7 mouse cellular contexts compared by ENCODE assay signal in the genomic region with DNA sequence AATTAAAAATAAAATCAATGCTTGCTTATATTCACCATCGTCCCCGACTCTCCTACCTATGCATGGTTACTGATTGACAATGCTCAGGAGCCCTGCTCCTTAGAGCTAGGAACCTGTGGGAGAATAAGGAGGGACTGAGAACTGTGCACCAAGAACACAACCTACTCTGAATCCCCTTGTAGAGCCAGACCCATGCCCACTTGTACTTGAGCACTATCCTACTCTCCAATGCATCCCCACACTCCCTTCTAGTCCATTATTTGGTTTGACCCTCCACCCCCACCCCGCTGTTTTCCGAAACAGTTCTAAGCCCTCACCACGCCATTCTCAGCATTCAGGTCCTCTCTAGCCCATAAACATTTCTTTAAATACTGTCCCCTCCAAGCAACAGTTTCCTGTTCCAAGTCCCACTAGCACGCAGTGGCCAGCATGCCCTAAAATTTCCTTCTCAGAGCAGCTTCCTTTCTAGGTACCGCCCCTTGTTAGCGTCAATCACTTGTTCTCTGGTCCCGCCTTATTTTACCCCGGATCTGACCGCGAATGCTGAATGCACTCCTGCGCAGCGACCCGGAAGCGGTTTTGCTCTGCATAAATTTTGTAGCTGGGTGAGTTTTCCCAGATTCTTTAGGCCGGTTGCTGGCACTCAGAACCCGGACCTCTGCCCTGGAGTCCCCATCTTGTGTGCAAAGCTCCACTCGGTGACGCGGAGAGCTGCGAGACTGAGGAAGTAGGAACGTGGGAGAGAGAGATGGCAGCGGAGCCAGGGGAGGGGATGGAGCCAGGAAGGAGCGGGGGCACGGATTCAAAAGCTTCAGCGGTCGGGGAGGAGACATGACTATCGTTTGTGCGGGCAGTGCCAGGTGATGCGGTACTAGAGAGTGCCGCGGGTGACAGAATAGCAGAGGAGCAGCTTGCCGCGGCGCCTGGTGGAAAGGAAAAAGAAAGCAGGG. TPM values are rescaled to one million over a fixed set of nuclear protein-coding genes. Genes with fewer than 3 reads are reported as not detected.
DNase-seq lines count a peak whose midpoint lies in the region; ATAC-seq lines count a peak whose summit lies in the region.

Gene Zfp160 (plus strand): TSS at position 522 of the 950 bp plus-strand sequence.

- peak within 1 kb of the TSS; percentile 82 for H3K27ac ChIP-seq in embryonic facial prominence, embryonic 11.5 days (replicated peaks; ENCODE audit: low read depth, low read length)
- H3K27ac ChIP-seq in limb, embryonic 10.5 days = peak within 1 kb of the TSS; percentile 92
- peak within 1 kb of the TSS; percentile 87 for H3K27ac ChIP-seq in midbrain, embryonic 13.5 days

- WGBS in embryonic facial prominence, embryonic 11.5 days = 6% methylated on average over 36 of the region's 36 CpGs
- 6% methylated on average over 36 of the region's 36 CpGs for WGBS in limb, embryonic 10.5 days
- WGBS in midbrain, embryonic 13.5 days = 5% methylated on average over 36 of the region's 36 CpGs

- DNase-seq in adrenal gland, postnatal 14 days = peak; percentile 93
- DNase-seq in embryonic facial prominence, embryonic 11.5 days (ENCODE audit: low spot score) = peak; percentile 94
- DNase-seq in kidney, adult 11 months = peak; percentile 92
- peak; percentile 82 for DNase-seq in limb, embryonic 10.5 days (ENCODE audit: low spot score)
- DNase-seq in spleen, adult 12 weeks (ENCODE audit: low spot score) = peak; percentile 70

- H3K4me1 ChIP-seq in embryonic facial prominence, embryonic 11.5 days (ENCODE audit: control insufficient read depth, insufficient read depth, low read length) = no peaks in the 10 kb centered on the region
- H3K4me1 ChIP-seq in limb, embryonic 10.5 days = peaks cover 11% of the 10 kb centered on the region
- peaks cover 19% of the 10 kb centered on the region for H3K4me1 ChIP-seq in midbrain, embryonic 13.5 days (replicated peaks)

- H3K9ac ChIP-seq in embryonic facial prominence, embryonic 11.5 days (replicated peaks; ENCODE audit: low read length) = peak within 1 kb of the TSS; percentile 86
- H3K9ac ChIP-seq in midbrain, embryonic 13.5 days (replicated peaks) = peak within 1 kb of the TSS; percentile 84

- no peaks in the 10 kb centered on the region for H3K27me3 ChIP-seq in embryonic facial prominence, embryonic 11.5 days (ENCODE audit: control insufficient read depth, insufficient read depth, low read length)
- no peaks in the 10 kb centered on the region for H3K27me3 ChIP-seq in limb, embryonic 10.5 days (ENCODE audit: low read depth, poor library complexity, severe bottlenecking)
- no peaks in the 10 kb centered on the region for H3K27me3 ChIP-seq in midbrain, embryonic 13.5 days

- H3K9me3 ChIP-seq in embryonic facial prominence, embryonic 11.5 days (replicated peaks; ENCODE audit: control insufficient read depth, low read length) = no peaks in the 10 kb centered on the region
- H3K9me3 ChIP-seq in limb, embryonic 10.5 days (replicated peaks) = no peaks in the 10 kb centered on the region
- no peaks in the 10 kb centered on the region for H3K9me3 ChIP-seq in midbrain, embryonic 13.5 days

- H3K4me3 ChIP-seq in embryonic facial prominence, embryonic 11.5 days (ENCODE audit: low read depth, low read length) = peak within 1 kb of the TSS; percentile 69
- peak within 1 kb of the TSS; percentile 83 for H3K4me3 ChIP-seq in limb, embryonic 10.5 days
- peak within 1 kb of the TSS; percentile 72 for H3K4me3 ChIP-seq in midbrain, embryonic 13.5 days (replicated peaks)

- no peaks in the 10 kb centered on the region; the same call in 1 of the 2 replicates for H3K36me3 ChIP-seq in embryonic facial prominence, embryonic 11.5 days (replicated peaks; ENCODE audit: control insufficient read depth, insufficient read depth, low read depth, low read length)
- peaks cover 26% of the 10 kb centered on the region for H3K36me3 ChIP-seq in limb, embryonic 10.5 days
- H3K36me3 ChIP-seq in midbrain, embryonic 13.5 days = peaks cover 21% of the 10 kb centered on the region

- peak within 1 kb of the TSS; percentile 59 for H3K4me2 ChIP-seq in embryonic facial prominence, embryonic 11.5 days (ENCODE audit: low read depth, low read length)
- peak within 1 kb of the TSS; percentile 82 for H3K4me2 ChIP-seq in midbrain, embryonic 13.5 days (replicated peaks)

- peak; percentile 97 for ATAC-seq in embryonic facial prominence, embryonic 11.5 days (replicated peaks; ENCODE audit: insufficient number of reproducible peaks, low FRiP score, low TSS enrichment, low read depth)
- ATAC-seq in granulocyte monocyte progenitor cell, adult 5-6 weeks (replicated peaks; ENCODE audit: poor library complexity, severe bottlenecking) = peak; percentile 94
- ATAC-seq in midbrain, embryonic 13.5 days = peak; percentile 98

RNA-seq across cellular contexts. Expression of gene Zfp160, which starts in this region (rescaled TPM):
- 18.5 and 23.8 TPM in 2 replicates for total RNA-seq in adrenal gland, postnatal 14 days (2021)
- 18.8 and 19.1 TPM in 2 replicates for polyA plus RNA-seq in embryonic facial prominence, embryonic 11.5 days (2014; fragmentation: Nextera tagmentation; extraction: Ambion mirVana)
- total RNA-seq in granulocyte monocyte progenitor cell, adult 5-6 weeks (2014; fragmentation: Nextera tagmentation) = 16.7 and 32.4 TPM in 2 replicates
- 20.4 and 23.1 TPM in 2 replicates for total RNA-seq in granulocyte monocyte progenitor cell, adult 5-6 weeks (2017)
- 15.1 and 19.1 TPM in 2 replicates for polyA plus RNA-seq in limb, embryonic 10.5 days (2016; fragmentation: Nextera tagmentation; extraction: Ambion mirVana)
- 19.4 and 21.2 TPM in 2 replicates for polyA plus RNA-seq in midbrain, embryonic 13.5 days (2015; fragmentation: Nextera tagmentation; extraction: Ambion mirVana)

Comparison
In these comparisons a context has a peak if more than half of its experiments do, and no peak if none do; other contexts are left out.
1. Peak in every context shown above with its lines: DNase-seq, ATAC-seq, H3K4me3 ChIP-seq and H3K27ac ChIP-seq.